Mouse (Mus musculus): ENCODE measurements at regions not wholly inside any gene's neighbourhood (a gene's known extent, or its start where the extent isn't known, plus 50 kb on each side); places are given as distances from the start of the nearest gene placed in this dataset.

- no peak overlapping the region for H3K4me3 ChIP-seq
- H3K27me3 ChIP-seq, result no peaks in the 10 kb centered on the region
- H3K27ac ChIP-seq, result no peak overlapping the region
- no peak overlapping the region for H3K4me2 ChIP-seq
- 69% methylated on average over 7 of the region's 7 CpGs for WGBS
- ATAC-seq (replicated peaks; ENCODE audit: insufficient number of reproducible peaks, insufficient read depth, low FRiP score, low read depth), result no peak
- no peaks in the 10 kb centered on the region for H3K9me3 ChIP-seq (replicated peaks)
- no peaks in the 10 kb centered on the region for H3K4me1 ChIP-seq (replicated peaks)
- H3K36me3 ChIP-seq, result no peaks in the 10 kb centered on the region
- H3K9ac ChIP-seq, result no peak overlapping the region
These were observed 700.5 kb downstream of the Cetn3 start for GRCm38 (mm10) chr13:82483265-82483929.

GRCm38 (mm10) chr13:82496606-82497005 lies 713.7 kb downstream of the Cetn3 start:
- no peak for ATAC-seq (replicated peaks; ENCODE audit: insufficient number of reproducible peaks, insufficient read depth, low FRiP score, low read depth)
- Histone ChIP-seq H3K4me2 (no peak overlapping the region), H3K9ac (no peak overlapping the region), H3K27ac (no peak overlapping the region), H3K9me3 (replicated peaks) (no peaks in the 10 kb centered on the region), H3K27me3 (no peaks in the 10 kb centered on the region), H3K4me1 (replicated peaks) (no peaks in the 10 kb centered on the region), H3K36me3 (no peaks in the 10 kb centered on the region), H3K4me3 (no peak overlapping the region)
- 81% methylated on average over 2 of the region's 2 CpGs for WGBS

- H3K27ac ChIP-seq, result no peak overlapping the region
- no peaks in the 10 kb centered on the region for H3K9me3 ChIP-seq (replicated peaks)
- no peak overlapping the region for H3K4me3 ChIP-seq
- WGBS, result 87% methylated on average over 2 of the region's 2 CpGs
- H3K4me1 ChIP-seq (replicated peaks), result no peaks in the 10 kb centered on the region
- H3K4me2 ChIP-seq, result no peak overlapping the region
- no peak overlapping the region for H3K9ac ChIP-seq
- H3K36me3 ChIP-seq, result no peaks in the 10 kb centered on the region
- ATAC-seq (replicated peaks; ENCODE audit: insufficient number of reproducible peaks, insufficient read depth, low FRiP score, low read depth), result no peak
- H3K27me3 ChIP-seq, result no peaks in the 10 kb centered on the region
These were observed 725.3 kb downstream of the Cetn3 start for GRCm38 (mm10) chr13:82508176-82508575.

GRCm38 (mm10) chr13:82509512-82509911 lies 726.6 kb downstream of the Cetn3 start:
- Histone ChIP-seq H3K27me3 (no peaks in the 10 kb centered on the region), H3K9me3 (replicated peaks) (no peaks in the 10 kb centered on the region), H3K4me1 (replicated peaks) (no peaks in the 10 kb centered on the region), H3K9ac (no peak overlapping the region), H3K4me3 (no peak overlapping the region), H3K36me3 (no peaks in the 10 kb centered on the region), H3K27ac (no peak overlapping the region), H3K4me2 (no peak overlapping the region)
- 80% methylated on average over 3 of the region's 3 CpGs for WGBS
- no peak for ATAC-seq (replicated peaks; ENCODE audit: insufficient number of reproducible peaks, insufficient read depth, low FRiP score, low read depth)

Measured in heart, embryonic 15.5 days (tissue).